Mouse (Mus musculus) kidney, embryonic 14.5 days (tissue): ENCODE results near the gene 4932415D10Rik. TPM values are rescaled to one million over a fixed set of nuclear protein-coding genes. Genes with fewer than 3 reads are reported as not detected.

Experiments
- ATAC-seq: fragments of 200-750 bp; cut with Nextera tagmentation; 2 replicates; pipeline ENCODE4 v1.8.0; 2017; ENCODE audit warnings: moderate number of reproducible peaks, mild to moderate bottlenecking, moderate TSS enrichment, moderate library complexity; ENCODE audit not compliant: low FRiP score, low TSS enrichment
- H3K27ac ChIP-seq: fragments of 300-500 bp; sonication (generic); 2 replicates; pipeline ENCODE4 v1.5.1; 2014; ENCODE audit warnings: low read depth, mild to moderate bottlenecking, low read length, moderate library complexity, mixed read lengths
- H3K27me3 ChIP-seq: fragments of 300-500 bp; sonication (generic); 2 replicates; pipeline ENCODE4 v1.6.1; 2014; ENCODE audit warnings: mild to moderate bottlenecking, low read length; ENCODE audit not compliant: control insufficient read depth, insufficient read depth
- H3K36me3 ChIP-seq: fragments of 300-500 bp; sonication (generic); 2 replicates; pipeline ENCODE4 v1.6.1; 2014; ENCODE audit warnings: low read length, mixed read lengths; ENCODE audit not compliant: control insufficient read depth, insufficient read depth
- H3K4me1 ChIP-seq: fragments of 300-500 bp; sonication (generic); 2 replicates; pipeline ENCODE4 v1.6.1; 2014; ENCODE audit warnings: low read length, mixed read lengths; ENCODE audit not compliant: control insufficient read depth, insufficient read depth
- H3K4me2 ChIP-seq: fragments of 300-500 bp; sonication (generic); replicated peaks from 2 replicates; pipeline ENCODE4 v1.6.1; 2014; ENCODE audit warnings: low read depth, mild to moderate bottlenecking, low read length
- H3K4me3 ChIP-seq: fragments of 300-500 bp; sonication (generic); 2 replicates; pipeline ENCODE4 v1.5.1; 2014; ENCODE audit warnings: mild to moderate bottlenecking, low read length
- H3K9ac ChIP-seq: fragments of 300-500 bp; sonication (generic); 2 replicates; pipeline ENCODE4 v1.6.1; 2014; ENCODE audit warnings: low read depth, mild to moderate bottlenecking, low read length, moderate library complexity
- H3K9me3 ChIP-seq: fragments of 300-500 bp; sonication (generic); 2 replicates; pipeline ENCODE4 v1.6.1; 2016; ENCODE audit warnings: low read length; ENCODE audit not compliant: control insufficient read depth
- WGBS: fragments of 180-500 bp; shearing (Covaris S2); extraction: QIAGEN DNeasy Blood & Tissue Kit; methylation state at CpG from one replicate; pipeline ENCODE4 v1.1.7; 2014; 5-methylcytosine and 5-hydroxymethylcytosine counted together
- polyA plus RNA-seq: library from polyadenylated mRNA; unstranded; fragments of >200 nt; fragmentation: Nextera tagmentation; extraction: Ambion mirVana; gene quantifications from 2 replicates; pipeline ENCODE4 v1.2.1, GENCODE M21; 2014

The 4932415D10Rik gene
- polyA plus RNA-seq, 1 experiment from 2014 or later = not detected

- ATAC-seq = 0 out of 2 replicates have a peak, but pooled peaks have one; percentile 2
- no peaks in the 10 kb centered on the region for H3K27me3 ChIP-seq
- H3K9me3 ChIP-seq = peaks cover 6% of the 10 kb centered on the region
- 76% methylated on average over 5 of the region's 5 CpGs for WGBS
- peak overlapping the region; percentile 76 for H3K4me3 ChIP-seq
- H3K27ac ChIP-seq = no peak overlapping the region
- H3K36me3 ChIP-seq = no peaks in the 10 kb centered on the region
- H3K4me2 ChIP-seq = peak overlapping the region; percentile 57
- H3K9ac ChIP-seq = peak overlapping the region; percentile 74
- 0 out of 2 replicates have a peak, but pooled peaks cover 3% of the 10 kb centered on the region for H3K4me1 ChIP-seq
Measured at GRCm38 (mm10) chr10:82241401-82241788, 75.0 kb downstream of the 4932415D10Rik start.

GRCm38 (mm10) chr10:82240742-82241400, 75.5 kb downstream of the 4932415D10Rik start, which contains the start of gene Zfp938:
Gene Zfp938, minus strand, starts transcription at chr10:82241280.
- Histone ChIP-seq H3K27me3 (no peaks in the 10 kb centered on the region), H3K9me3 (peaks cover 6% of the 10 kb centered on the region), H3K36me3 (no peaks in the 10 kb centered on the region), H3K4me1 (0 out of 2 replicates have a peak, but pooled peaks cover 3% of the 10 kb centered on the region), H3K9ac (peak within 1 kb of the TSS; percentile 74), H3K4me3 (peak within 1 kb of the TSS; percentile 76), H3K4me2 (peak within 1 kb of the TSS; percentile 57), H3K27ac (peak within 1 kb of the TSS; percentile 84)
- 2% methylated on average over 27 of the region's 27 CpGs for WGBS
- peak; percentile 100 for ATAC-seq

Other genes with a start within 250 kb of the 4932415D10Rik start
- 8.4 and 8.6 TPM in 2 replicates for gene BC024063, start 233.2 kb downstream of the 4932415D10Rik start, polyA plus RNA-seq
- 6.2 and 10.6 TPM in 2 replicates for gene AU041133, start 188.6 kb downstream of the 4932415D10Rik start, polyA plus RNA-seq
- gene Zfp938, start 75.3 kb downstream of the 4932415D10Rik start, polyA plus RNA-seq = 17.2 and 19.2 TPM in 2 replicates
- gene Gm4924, start 37.7 kb upstream of the 4932415D10Rik start, polyA plus RNA-seq = 11.9 and 13.2 TPM in 2 replicates
- not detected in 2 replicates for gene Gm1553, start 176.0 kb upstream of the 4932415D10Rik start, polyA plus RNA-seq